In the genomic region with DNA sequence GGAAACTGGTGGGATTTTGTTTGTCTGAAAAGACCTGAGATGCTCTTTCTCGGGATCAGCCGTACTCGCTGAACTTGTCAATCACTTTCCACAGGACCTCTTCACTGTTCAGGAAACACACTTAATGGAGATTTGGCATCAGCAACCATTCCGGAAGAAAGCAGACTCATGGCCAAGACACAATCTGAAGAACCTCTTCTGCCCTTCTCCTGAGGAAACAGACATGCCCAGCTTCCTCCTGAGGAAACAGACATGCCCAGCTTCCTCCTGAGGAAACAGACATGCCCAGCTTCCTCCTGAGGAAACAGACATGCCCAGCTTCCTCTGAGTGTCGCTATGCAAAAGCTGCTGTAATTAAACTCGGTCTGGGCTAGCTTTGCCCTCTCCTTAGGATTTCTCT, we compare ENCODE assay signal across 31 mouse cellular contexts. TPM values are rescaled to one million over a fixed set of nuclear protein-coding genes. Genes with fewer than 3 reads are reported as not detected.
DNase-seq lines count a peak whose midpoint lies in the region; ATAC-seq lines count a peak whose summit lies in the region.
"Had no signal": no experiment of that assay in that cellular context is flagged by ENCODE, and none has a peak within 500 bp of the region (broad histone marks: within the 10 kb centered on the region; RNA-seq: fewer than 3 reads in every experiment).

No protein-coding gene starts in this region.

- DNase-seq in kidney, postnatal 14 days = peak; percentile 40
- DNase-seq in kidney, adult 18-20 months = no peak
- peak; percentile 40 for DNase-seq in lung, postnatal 25 days (ENCODE audit: low spot score)
- DNase-seq in limb, embryonic 10.5 days (ENCODE audit: low spot score) = no peak
- DNase-seq: adrenal gland, adult 2 months; B cell, adult 2 months; cerebellum, adult 8-10 months; cerebellum, postnatal 25 days; gastrocnemius, postnatal 14 days; heart, postnatal 36 days; layer of hippocampus, adult 9-11 months; liver; thymus, adult 2 months; thymus, postnatal 36 days had no signal

- no peak overlapping the region for H3K9ac ChIP-seq in heart, embryonic 13.5 days
- no peak overlapping the region for H3K9ac ChIP-seq in heart, embryonic 11.5 days (ENCODE audit: low read depth, low read length)
- H3K9ac ChIP-seq: embryonic facial prominence, embryonic 15.5 days; forebrain, embryonic 13.5 days; heart, embryonic 15.5 days; hindbrain, embryonic 13.5 days; liver, embryonic 14.5 days; lung, embryonic 15.5 days; neural tube, embryonic 13.5 days had no signal

- ATAC-seq in heart, embryonic 13.5 days (ENCODE audit: extremely low read depth, insufficient number of reproducible peaks, low FRiP score, low TSS enrichment) = no peak
- no peak for ATAC-seq in heart, embryonic 11.5 days (replicated peaks; ENCODE audit: insufficient number of reproducible peaks, low FRiP score, low TSS enrichment)
- peak; percentile 22; the same call in 1 of the 2 replicates for ATAC-seq in granulocyte monocyte progenitor cell, adult 5-6 weeks (replicated peaks; ENCODE audit: poor library complexity, severe bottlenecking)
- ATAC-seq: forebrain, embryonic 13.5 days; intestine, postnatal 0 days had no signal

- no peak overlapping the region for H3K4me2 ChIP-seq in heart, embryonic 13.5 days
- no peak overlapping the region for H3K4me2 ChIP-seq in heart, embryonic 11.5 days
- H3K4me2 ChIP-seq: embryonic facial prominence, embryonic 15.5 days; forebrain, embryonic 13.5 days; heart, embryonic 15.5 days; hindbrain, embryonic 13.5 days; lung, embryonic 15.5 days; midbrain, embryonic 11.5 days; neural tube, embryonic 13.5 days had no signal

- H3K27me3 ChIP-seq in heart, embryonic 13.5 days (replicated peaks) = no peaks in the 10 kb centered on the region
- no peaks in the 10 kb centered on the region for H3K27me3 ChIP-seq in heart, embryonic 11.5 days (ENCODE audit: control insufficient read depth, insufficient read depth, low read length)
- no peaks in the 10 kb centered on the region for H3K27me3 ChIP-seq in limb, embryonic 10.5 days (ENCODE audit: low read depth, poor library complexity, severe bottlenecking)
- H3K27me3 ChIP-seq: embryonic facial prominence, embryonic 15.5 days; forebrain, embryonic 13.5 days; heart, embryonic 15.5 days; hindbrain, embryonic 13.5 days; lung, embryonic 15.5 days; neural tube, embryonic 13.5 days had no signal

- no peaks in the 10 kb centered on the region for H3K9me3 ChIP-seq in heart, embryonic 13.5 days
- H3K9me3 ChIP-seq in heart, embryonic 11.5 days (replicated peaks; ENCODE audit: control insufficient read depth, low read length) = no peaks in the 10 kb centered on the region
- H3K9me3 ChIP-seq in limb, embryonic 10.5 days (replicated peaks) = no peaks in the 10 kb centered on the region
- H3K9me3 ChIP-seq: embryonic facial prominence, embryonic 10.5 days; embryonic facial prominence, embryonic 15.5 days; forebrain, embryonic 13.5 days; heart, embryonic 15.5 days; hindbrain, embryonic 13.5 days; lung, embryonic 15.5 days; neural tube, embryonic 13.5 days had no signal

- no peaks in the 10 kb centered on the region for H3K4me1 ChIP-seq in heart, embryonic 13.5 days
- no peaks in the 10 kb centered on the region for H3K4me1 ChIP-seq in heart, embryonic 11.5 days (ENCODE audit: control insufficient read depth, insufficient read depth, low read length)
- 0 out of 2 replicates have a peak, but pooled peaks cover 4% of the 10 kb centered on the region for H3K4me1 ChIP-seq in limb, embryonic 10.5 days
- H3K4me1 ChIP-seq: embryonic facial prominence, embryonic 10.5 days; embryonic facial prominence, embryonic 15.5 days; forebrain, embryonic 13.5 days; heart, embryonic 15.5 days; hindbrain, embryonic 13.5 days; lung, embryonic 15.5 days had no signal

- 59% methylated on average over 6 of the region's 6 CpGs for WGBS in heart, embryonic 13.5 days
- WGBS in heart, embryonic 11.5 days (ENCODE audit: insufficient replicate concordance) = 71% methylated on average over 6 of the region's 6 CpGs
- WGBS in limb, embryonic 10.5 days = 86% methylated on average over 6 of the region's 6 CpGs

- H3K36me3 ChIP-seq in heart, embryonic 13.5 days = peaks cover 80% of the 10 kb centered on the region
- H3K36me3 ChIP-seq in heart, embryonic 11.5 days (ENCODE audit: control insufficient read depth, insufficient read depth, low read length) = peaks cover 3% of the 10 kb centered on the region
- H3K36me3 ChIP-seq in limb, embryonic 10.5 days = peaks cover 82% of the 10 kb centered on the region

- peak overlapping the region; percentile 20; the same call in 1 of the 2 replicates for H3K27ac ChIP-seq in heart, embryonic 13.5 days (replicated peaks)
- no peak overlapping the region for H3K27ac ChIP-seq in heart, embryonic 11.5 days (ENCODE audit: low read depth, low read length)
- no peak overlapping the region for H3K27ac ChIP-seq in limb, embryonic 10.5 days
- H3K27ac ChIP-seq: embryonic facial prominence, embryonic 10.5 days; embryonic facial prominence, embryonic 15.5 days; forebrain, embryonic 13.5 days; heart, embryonic 15.5 days; hindbrain, embryonic 13.5 days; liver, embryonic 14.5 days; lung, embryonic 15.5 days; neural tube, embryonic 13.5 days had no signal

- H3K4me3 ChIP-seq in heart, embryonic 13.5 days = no peak overlapping the region
- H3K4me3 ChIP-seq in heart, embryonic 11.5 days (ENCODE audit: low read depth, low read length) = no peak overlapping the region
- H3K4me3 ChIP-seq in limb, embryonic 10.5 days = no peak overlapping the region
- H3K4me3 ChIP-seq: embryonic facial prominence, embryonic 10.5 days; embryonic facial prominence, embryonic 15.5 days; forebrain, embryonic 13.5 days; heart, embryonic 15.5 days; hindbrain, embryonic 13.5 days; lung, embryonic 15.5 days; myocyte; neural tube, embryonic 13.5 days had no signal

RNA-seq across cellular contexts. Expression of gene Plekha3, which starts 20.2 kb away (rescaled TPM):
- 5.7 and 7.0 TPM in 2 replicates for polyA plus RNA-seq in heart, embryonic 13.5 days (2015; fragmentation: Nextera tagmentation; extraction: Ambion mirVana)
- 9.9 and 11.5 TPM in 2 replicates for polyA plus RNA-seq in heart, embryonic 11.5 days (2014; fragmentation: Nextera tagmentation; extraction: Ambion mirVana)
- 17.4 and 29.5 TPM in 2 replicates for total RNA-seq in granulocyte monocyte progenitor cell, adult 5-6 weeks (2014; fragmentation: Nextera tagmentation)
- 23.1 and 23.2 TPM in 2 replicates for total RNA-seq in granulocyte monocyte progenitor cell, adult 5-6 weeks (2017)
- 12.4 and 12.6 TPM in 2 replicates for polyA plus RNA-seq in limb, embryonic 10.5 days (2016; fragmentation: Nextera tagmentation; extraction: Ambion mirVana)

RNA-seq across cellular contexts. Expression of gene Fkbp7, which starts 22.4 kb away (rescaled TPM):
- 62.4 and 64.8 TPM in 2 replicates for polyA plus RNA-seq in heart, embryonic 13.5 days (2015; fragmentation: Nextera tagmentation; extraction: Ambion mirVana)
- 56.5 and 60.8 TPM in 2 replicates for polyA plus RNA-seq in heart, embryonic 11.5 days (2014; fragmentation: Nextera tagmentation; extraction: Ambion mirVana)
- total RNA-seq in granulocyte monocyte progenitor cell, adult 5-6 weeks (2014; fragmentation: Nextera tagmentation) = 6.9 and 18.4 TPM in 2 replicates
- 10.6 and 13.3 TPM in 2 replicates for total RNA-seq in granulocyte monocyte progenitor cell, adult 5-6 weeks (2017)
- polyA plus RNA-seq in limb, embryonic 10.5 days (2016; fragmentation: Nextera tagmentation; extraction: Ambion mirVana) = 22.0 and 31.4 TPM in 2 replicates

RNA-seq across cellular contexts. Expression of gene Pjvk, which starts 47.0 kb away (rescaled TPM):
- 0.11 TPM in 1 of 2 replicates, not detected in the other for polyA plus RNA-seq in heart, embryonic 13.5 days (2015; fragmentation: Nextera tagmentation; extraction: Ambion mirVana)
- polyA plus RNA-seq in heart, embryonic 11.5 days (2014; fragmentation: Nextera tagmentation; extraction: Ambion mirVana) = 0.19 TPM in 1 of 2 replicates, not detected in the other
- not detected in 2 replicates for total RNA-seq in granulocyte monocyte progenitor cell, adult 5-6 weeks (2014; fragmentation: Nextera tagmentation)
- not detected in 2 replicates for total RNA-seq in granulocyte monocyte progenitor cell, adult 5-6 weeks (2017)
- 0.65 and 1.0 TPM in 2 replicates for polyA plus RNA-seq in limb, embryonic 10.5 days (2016; fragmentation: Nextera tagmentation; extraction: Ambion mirVana)
- total RNA-seq: gastrocnemius, postnatal 14 days; heart, adult 18-20 months; heart, postnatal 36 days; midbrain, postnatal 0 days had no signal
- polyA plus RNA-seq: adrenal gland, adult 2 months; heart, embryonic 15.5 days; large intestine, adult 2 months; liver, embryonic 14.5 days; thymus, adult 2 months had no signal

RNA-seq across cellular contexts. Expression of gene Prkra, which starts 47.5 kb away (rescaled TPM):
- 31.8 and 35.1 TPM in 2 replicates for polyA plus RNA-seq in heart, embryonic 13.5 days (2015; fragmentation: Nextera tagmentation; extraction: Ambion mirVana)
- 41.1 and 42.0 TPM in 2 replicates for polyA plus RNA-seq in heart, embryonic 11.5 days (2014; fragmentation: Nextera tagmentation; extraction: Ambion mirVana)
- 22.3 and 23.1 TPM in 2 replicates for total RNA-seq in granulocyte monocyte progenitor cell, adult 5-6 weeks (2014; fragmentation: Nextera tagmentation)
- 17.3 and 17.7 TPM in 2 replicates for total RNA-seq in granulocyte monocyte progenitor cell, adult 5-6 weeks (2017)
- 76.4 and 91.0 TPM in 2 replicates for polyA plus RNA-seq in limb, embryonic 10.5 days (2016; fragmentation: Nextera tagmentation; extraction: Ambion mirVana)

Comparison
In these comparisons a context has a peak if more than half of its experiments do, and no peak if none do; other contexts are left out.
1. DNase-seq: peak in kidney, postnatal 14 days (single experiment) and lung, postnatal 25 days (single experiment); none in kidney, adult 18-20 months (single experiment) and limb, embryonic 10.5 days (single experiment).